Mouse (Mus musculus) monocyte, adult 5-6 weeks (primary cell): Measurements from ENCODE around the gene Plekha1. TPM values are rescaled to one million over a fixed set of nuclear protein-coding genes. Genes with fewer than 3 reads are reported as not detected.

Source experiments
- ATAC-seq: fragments of 153-309, 156-312 bp; replicated peaks from 2 replicates; pipeline ENCODE4 v1.8.0; 2017; ENCODE audit warnings: mild to moderate bottlenecking; ENCODE audit not compliant: low TSS enrichment, insufficient number of reproducible peaks, severe bottlenecking, poor library complexity, low FRiP score
- total RNA-seq: library from RNA; stranded (forward); fragments of 200-1000, 200-491, 200-594 nt; gene quantifications from 3 replicates; pipeline ENCODE4 v1.2.3, GENCODE M21; 2017

Plekha1 gene
- total RNA-seq, 1 experiment from 2014 or later = 50.4 TPM

- ATAC-seq = no peak
Measured at GRCm38 (mm10) chr7:130944766-130945475, 79.4 kb downstream of the Plekha1 start.

GRCm38 (mm10) chr7:130945730-130946129, 80.2 kb downstream of the Plekha1 start:
- no peak for ATAC-seq

DNA sequence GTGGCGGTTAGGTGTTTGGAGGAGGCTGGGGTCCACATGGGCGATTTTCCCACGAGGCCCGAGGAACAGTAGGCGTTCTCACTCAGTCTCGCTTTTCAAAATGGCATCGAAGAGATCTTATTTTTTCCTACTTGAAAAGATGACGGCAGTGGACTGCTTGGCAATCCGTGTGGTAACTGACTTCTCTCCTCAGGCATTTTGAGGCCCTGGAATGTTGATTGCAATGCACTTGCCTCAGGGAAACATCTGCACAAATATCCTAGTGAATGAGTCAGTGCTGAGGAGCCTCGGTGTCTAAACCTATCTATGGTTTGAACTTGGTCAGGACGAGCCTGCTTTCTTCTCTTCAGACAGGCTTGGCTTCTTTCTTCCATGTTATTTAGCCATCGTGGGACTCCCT, 80.7 kb downstream of the Plekha1 start:
- no peak for ATAC-seq

- no peak for ATAC-seq
Measured at GRCm38 (mm10) chr7:130948563-130949208, 83.1 kb downstream of the Plekha1 start.

GRCm38 (mm10) chr7:130949331-130949751, 83.8 kb downstream of the Plekha1 start:
- no peak for ATAC-seq

GRCm38 (mm10) chr7:130950482-130950881, 84.9 kb downstream of the Plekha1 start:
- no peak for ATAC-seq

DNA sequence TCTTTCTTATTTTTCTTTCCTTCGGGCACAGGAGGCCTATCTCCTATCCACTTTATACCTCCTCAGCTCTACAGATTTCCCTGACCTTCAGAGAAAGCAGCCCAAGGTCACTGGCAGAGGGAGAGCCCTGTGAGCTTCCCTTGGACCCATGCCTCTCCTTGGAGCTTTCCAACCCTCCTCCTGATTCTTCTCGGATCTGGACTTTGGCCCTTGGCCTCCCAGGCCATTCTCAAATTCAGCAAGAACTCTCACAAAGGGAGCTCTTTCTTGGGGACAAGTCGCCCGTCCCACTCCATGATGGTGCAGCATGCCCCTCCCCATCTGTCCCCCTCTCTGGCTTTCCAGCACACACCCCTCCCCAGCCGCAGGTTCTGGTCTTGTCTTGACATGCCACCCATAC, 85.4 kb downstream of the Plekha1 start:
- ATAC-seq = no peak

DNA sequence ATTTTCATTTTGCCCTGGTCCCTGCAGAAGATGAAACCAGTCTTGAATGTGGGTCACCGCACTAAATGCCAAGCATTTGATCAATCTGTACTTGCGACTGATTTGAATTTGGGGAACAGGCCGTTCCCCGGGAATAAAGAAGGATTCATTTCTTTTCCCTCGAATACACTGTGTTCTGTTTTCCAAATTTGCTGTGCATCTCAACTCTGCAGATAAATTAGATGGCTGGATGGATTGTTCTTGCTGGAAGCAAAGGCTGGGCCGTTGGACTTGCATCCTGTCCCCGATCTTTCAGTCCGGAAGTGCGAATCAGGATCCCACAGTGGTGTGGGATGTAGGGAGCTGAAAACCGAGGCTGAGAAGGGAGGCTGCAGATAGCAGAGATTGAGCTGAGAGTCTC, 87.8 kb downstream of the Plekha1 start:
- ATAC-seq = no peak

- no peak for ATAC-seq
Measured at GRCm38 (mm10) chr7:130954177-130954601, 88.6 kb downstream of the Plekha1 start.

- ATAC-seq = no peak
Measured at GRCm38 (mm10) chr7:130958551-130958950, 93.0 kb downstream of the Plekha1 start.

DNA sequence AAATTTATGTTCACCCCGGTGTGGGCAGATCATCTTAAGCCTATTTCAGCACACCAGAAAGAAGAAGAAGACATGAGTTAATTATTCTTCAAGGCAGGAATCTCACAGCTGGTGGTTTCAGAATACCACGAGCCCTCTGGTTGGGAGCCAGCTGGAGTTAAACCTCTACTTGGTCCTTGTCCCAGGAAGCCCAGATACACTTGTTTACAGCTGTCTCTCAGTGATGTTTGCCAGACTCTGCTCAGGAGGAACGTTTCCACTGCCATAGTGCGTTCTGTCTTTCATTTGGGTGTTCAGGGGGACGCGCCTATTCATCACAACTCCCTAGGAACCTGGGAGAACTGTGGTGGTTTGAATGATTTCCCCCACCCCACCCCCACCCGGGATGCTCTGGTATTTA, 94.3 kb downstream of the Plekha1 start:
- ATAC-seq = no peak

GRCm38 (mm10) chr7:130961429-130961828, 95.9 kb downstream of the Plekha1 start:
- ATAC-seq = no peak

Other genes starting within 250 kb of the Plekha1 start
- gene Btbd16, start 91.7 kb upstream of the Plekha1 start, total RNA-seq = 0.19 to 1.2 TPM in 2 of 3 replicates, not detected in the other
- 0.39 TPM in 1 of 3 replicates, not detected in the others for gene Htra1, start 70.4 kb downstream of the Plekha1 start, total RNA-seq
- not detected in 3 replicates for gene Dmbt1, start 166.3 kb downstream of the Plekha1 start, total RNA-seq